Mouse (Mus musculus) MEL (cell line): ENCODE data around the gene Nckap5l.

ENCODE experiments used
- CTCF ChIP-seq, 3 experiments: IDR thresholded peaks in 2 of 3; conservative IDR thresholded peaks in 1 of 3; 2 replicates each; pipeline ENCODE4 v1.5.1; 2011 to 2012; ENCODE audit warnings: low read length in 3 of 3, low read depth in 2 of 3, mild to moderate bottlenecking in 2 of 3, improper control_type of control experiment in 1 of 3, inconsistent platforms in 1 of 3, mixed read lengths in 1 of 3, moderate library complexity in 1 of 3; ENCODE audit not compliant: control insufficient read depth in 1 of 3, insufficient read depth in 1 of 3, poor library complexity in 1 of 3, severe bottlenecking in 1 of 3
- MEF2A ChIP-seq: IDR thresholded peaks from 2 replicates; pipeline ENCODE4 v1.6.1; 2014; ENCODE audit warnings: low read depth, mild to moderate bottlenecking, inconsistent platforms, low read length, improper control_type of control experiment; ENCODE audit not compliant: poor library complexity, insufficient replicate concordance, severe bottlenecking; ENCODE audit errors: extremely low read depth
- MYB ChIP-seq: IDR thresholded peaks from 2 replicates; pipeline ENCODE4 v1.6.1; 2011; ENCODE audit warnings: mild to moderate bottlenecking, low read depth, low read length, improper control_type of control experiment
- MYC ChIP-seq: IDR thresholded peaks from 2 replicates; pipeline ENCODE4 v1.6.1; 2011; ENCODE audit warnings: low read depth, mild to moderate bottlenecking, low read length, improper control_type of control experiment, moderate library complexity
- ZNF384 ChIP-seq: IDR thresholded peaks from 2 replicates; pipeline ENCODE4 v1.6.1; 2012; ENCODE audit warnings: low read depth, mild to moderate bottlenecking, inconsistent platforms, low read length, improper control_type of control experiment

- TF ChIP-seq ZNF384 (no peak), MEF2A (no peak), MYC (no peak), CTCF (IDR thresholded peaks at IDR 0.05 in 2 of 3, conservative IDR thresholded peaks at IDR 0.05 in 1 of 3; ENCODE audit: control insufficient read depth in 1 of 3, insufficient read depth in 1 of 3, low read depth in 2 of 3, low read length in 3 of 3, poor library complexity in 1 of 3, severe bottlenecking in 1 of 3) (peak in 2 of 3 experiments; percentile 13 to 32; a peak in 2 of 6 replicates), MYB (no peak)
Observed at GRCm38 (mm10) chr15:99411747-99412146, 45.8 kb downstream of the Nckap5l start.
